Mouse (Mus musculus): ENCODE results near the gene Gdpgp1.

Gene Gdpgp1

DNA sequence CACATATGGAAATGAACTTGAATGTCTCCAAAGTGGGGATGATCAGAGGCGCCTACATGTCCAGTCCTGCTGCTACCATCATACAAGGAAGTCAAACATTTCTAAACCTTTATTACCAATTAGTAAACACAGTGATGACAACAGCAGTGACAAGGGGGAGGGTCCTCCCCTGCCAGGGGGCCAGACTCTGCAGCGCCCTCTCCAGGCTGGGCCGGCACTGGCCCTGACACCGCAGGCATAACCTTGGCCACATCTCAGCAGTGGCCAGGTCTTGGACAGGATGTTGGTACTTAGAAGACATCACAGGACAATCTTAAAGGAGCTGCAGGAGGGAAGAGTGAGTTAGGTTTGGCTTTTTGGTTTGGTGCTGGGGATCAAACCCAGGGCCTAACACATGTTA, 5.6 kb upstream of the Gdpgp1 start:
- DNase-seq, result no peak

DNA sequence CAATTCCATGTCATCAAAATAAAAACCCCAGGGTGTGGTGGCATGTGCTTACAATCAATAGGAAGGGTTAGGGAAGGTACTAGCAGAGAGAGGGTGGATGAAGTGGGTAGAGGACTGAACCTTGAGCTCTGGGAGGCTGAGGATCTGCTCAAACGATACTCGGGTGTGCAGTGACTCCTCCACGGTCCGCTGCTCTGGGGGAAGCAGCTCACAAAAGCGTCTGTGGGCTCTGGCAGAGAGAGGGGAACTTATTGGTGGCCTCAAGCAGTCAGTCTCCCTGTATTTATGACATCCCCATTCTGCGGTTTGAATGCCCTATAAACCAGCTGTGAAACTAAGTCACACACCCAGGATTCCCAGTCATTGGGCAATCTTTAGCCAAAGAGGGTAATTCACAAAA, 2.5 kb upstream of the Gdpgp1 start:
- DNase-seq, result no peak

DNA sequence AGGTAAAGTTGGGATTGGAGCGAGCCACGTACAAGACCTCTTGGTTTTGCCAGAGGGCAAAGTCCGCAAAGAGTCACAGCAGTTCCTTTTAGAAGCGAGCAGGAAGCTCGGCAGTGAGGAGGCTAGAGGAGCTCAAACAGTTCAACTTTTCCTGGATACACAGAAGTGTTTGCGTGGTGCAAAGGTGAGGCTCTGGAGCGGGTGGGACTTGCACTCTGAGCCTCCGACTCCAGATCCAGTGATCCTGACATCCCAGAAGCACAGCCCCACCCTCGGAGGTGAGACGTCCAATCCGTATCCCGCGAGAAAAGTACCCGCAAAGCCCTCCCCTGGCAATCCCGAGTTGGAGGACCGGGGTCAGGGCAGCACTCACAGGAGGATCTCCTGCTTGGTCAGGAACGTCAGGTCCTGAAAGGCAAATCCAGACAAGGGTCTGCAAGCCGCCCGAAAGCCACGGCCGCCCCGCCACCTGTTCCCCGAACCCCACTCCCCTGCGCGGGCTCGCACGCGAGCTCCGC, 635 bp upstream of the Gdpgp1 start:
- no peak for DNase-seq

DNA sequence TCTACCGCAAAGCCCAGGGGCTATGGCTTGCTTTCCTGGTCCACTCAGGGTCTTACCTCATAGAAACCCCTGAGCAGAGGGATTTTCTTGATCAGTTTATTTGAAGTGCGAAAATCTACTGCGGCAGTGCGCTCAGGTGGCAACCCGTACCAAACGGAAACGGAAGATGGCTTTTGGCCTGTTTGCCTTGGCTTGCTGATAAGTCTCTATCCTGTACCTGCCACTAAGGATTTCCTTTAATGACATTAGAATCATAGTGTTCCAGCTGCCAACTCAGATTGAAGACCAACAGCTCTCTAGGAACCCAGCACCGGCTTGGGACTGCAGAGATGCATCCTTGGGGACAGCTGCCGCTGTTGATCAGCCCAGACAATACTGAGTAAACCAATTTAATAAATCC, 1.1 kb downstream of the Gdpgp1 start:
- DNase-seq, result no peak

DNA sequence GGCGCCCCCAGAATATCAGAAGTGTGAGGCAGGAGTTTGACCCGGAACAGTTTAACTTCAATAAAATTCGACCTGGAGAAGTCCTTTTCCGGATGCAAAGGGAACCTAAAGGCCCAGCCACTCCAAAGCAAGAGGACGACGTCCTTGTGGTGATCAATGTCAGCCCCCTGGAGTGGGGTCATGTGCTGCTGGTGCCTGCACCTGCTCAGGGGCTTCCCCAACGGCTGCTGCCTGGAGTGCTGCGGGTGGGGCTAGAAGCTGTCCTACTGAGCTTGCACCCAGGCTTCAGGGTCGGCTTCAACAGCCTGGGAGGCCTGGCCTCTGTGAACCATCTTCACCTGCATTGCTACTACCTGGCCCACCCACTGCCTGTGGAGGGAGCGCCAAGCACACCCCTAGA, 5.9 kb downstream of the Gdpgp1 start:
- DNase-seq, result no peak

DNA sequence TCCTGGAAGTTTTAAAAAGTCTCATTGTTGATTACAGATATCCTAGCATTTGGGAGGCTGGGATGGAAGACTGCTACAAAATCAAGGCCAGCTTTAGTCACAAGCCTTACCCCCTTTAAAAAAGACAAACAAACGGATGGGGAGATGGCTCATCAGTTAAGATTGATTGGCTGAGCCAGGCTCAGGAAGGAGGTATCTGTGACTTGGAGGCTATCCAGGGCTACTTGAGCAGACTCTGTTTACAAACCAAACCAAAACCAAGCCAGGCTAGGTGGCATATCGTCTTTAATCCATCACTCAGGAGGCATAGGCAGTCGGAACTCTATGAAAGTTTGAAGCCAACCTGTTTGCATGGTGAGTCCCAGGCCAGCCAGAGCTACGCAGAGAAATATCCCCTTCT, 9.0 kb downstream of the Gdpgp1 start:
- no peak for DNase-seq

DNA sequence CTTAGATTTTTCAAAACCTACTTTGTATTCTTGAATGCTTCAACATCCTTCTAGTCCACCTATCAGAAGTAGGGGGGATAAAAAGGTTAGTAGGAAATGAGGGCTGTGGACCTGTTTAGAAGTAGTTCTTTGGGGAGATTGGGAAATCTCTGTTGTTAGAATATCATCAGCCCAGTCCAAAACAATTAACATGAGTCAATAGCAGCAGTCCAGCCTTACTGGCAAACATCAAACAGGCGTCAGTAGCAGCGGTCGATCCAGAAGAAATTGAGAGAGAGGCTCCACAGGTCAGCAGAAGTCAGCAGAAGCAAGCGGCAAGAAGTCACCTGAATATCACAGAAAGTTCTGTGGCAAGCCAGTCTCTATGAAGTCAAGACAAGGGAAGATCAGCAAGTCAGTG, 12.2 kb downstream of the Gdpgp1 start:
- peak; percentile 21 for DNase-seq

DNA sequence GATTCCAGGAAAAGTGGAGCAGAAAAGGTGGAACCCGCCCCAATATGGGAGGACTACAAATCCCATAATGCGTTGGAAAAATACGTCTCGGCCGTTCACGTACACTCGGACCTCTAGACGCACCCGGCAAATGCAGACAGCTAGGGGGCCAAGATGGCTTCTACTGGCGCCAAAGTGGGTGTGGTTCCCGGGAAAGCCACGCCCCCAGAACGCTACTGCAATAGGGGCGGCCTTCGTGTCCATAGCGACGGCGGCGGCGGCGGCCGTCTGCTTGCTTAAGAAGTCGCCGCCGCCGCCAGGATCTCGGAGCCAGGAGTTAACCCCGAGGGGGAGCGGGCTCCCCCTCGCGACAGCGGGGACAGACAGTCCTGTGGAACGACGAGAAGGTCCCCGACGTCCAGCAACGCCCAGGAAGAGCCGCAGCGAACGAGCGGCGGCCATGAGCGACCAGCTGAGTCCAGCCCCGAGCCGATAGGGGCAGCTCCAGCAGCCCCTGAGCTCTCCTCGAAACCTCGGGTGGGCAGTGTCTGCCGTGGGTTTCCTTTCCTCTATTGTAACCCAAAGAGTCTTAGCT, 13.6 kb downstream of the Gdpgp1 start, which contains the start of gene Ttll13:
Ttll13 (plus strand) TSS at position 229 of the 574 bp plus-strand sequence.
- peak; percentile 98 for DNase-seq

DNA sequence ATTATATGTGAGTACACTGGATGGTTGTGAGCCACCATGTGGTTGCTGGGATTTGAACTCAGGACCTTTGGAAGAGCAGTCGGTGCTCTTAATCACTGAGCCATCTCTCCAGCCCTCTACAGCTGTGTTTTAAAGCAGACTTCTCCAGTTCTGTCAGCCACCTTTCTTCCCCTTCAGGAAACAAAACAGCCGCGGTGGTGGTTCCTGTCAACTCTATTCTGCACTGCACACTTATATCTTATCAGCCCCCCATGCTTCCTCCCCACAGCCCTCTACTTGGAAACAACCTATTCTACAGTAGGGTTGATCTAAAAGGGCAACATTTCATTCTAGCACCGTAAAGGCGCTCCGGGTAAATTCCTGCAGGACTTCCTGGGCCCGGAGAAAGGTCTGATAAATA, 14.2 kb downstream of the Gdpgp1 start:
- DNase-seq, result no peak

DNA sequence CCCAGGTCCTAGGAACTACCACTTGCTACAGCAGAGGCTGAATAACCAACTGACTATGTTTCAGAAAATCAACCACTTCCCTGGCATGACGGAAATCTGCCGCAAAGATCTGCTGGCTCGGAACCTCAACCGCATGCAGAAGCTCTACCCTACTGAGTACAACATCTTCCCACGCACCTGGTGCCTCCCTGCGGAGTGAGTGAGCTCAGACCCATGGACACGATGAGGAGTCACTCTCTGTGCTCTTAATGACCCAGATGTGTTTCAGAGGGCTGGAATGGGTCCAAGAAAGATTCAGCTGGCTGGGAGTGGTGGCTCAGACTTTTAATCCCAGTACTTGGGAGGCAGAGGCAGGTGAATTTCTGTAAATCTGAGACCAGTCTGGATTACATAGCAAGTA, 19.8 kb downstream of the Gdpgp1 start:
- DNase-seq, result no peak

DNA sequence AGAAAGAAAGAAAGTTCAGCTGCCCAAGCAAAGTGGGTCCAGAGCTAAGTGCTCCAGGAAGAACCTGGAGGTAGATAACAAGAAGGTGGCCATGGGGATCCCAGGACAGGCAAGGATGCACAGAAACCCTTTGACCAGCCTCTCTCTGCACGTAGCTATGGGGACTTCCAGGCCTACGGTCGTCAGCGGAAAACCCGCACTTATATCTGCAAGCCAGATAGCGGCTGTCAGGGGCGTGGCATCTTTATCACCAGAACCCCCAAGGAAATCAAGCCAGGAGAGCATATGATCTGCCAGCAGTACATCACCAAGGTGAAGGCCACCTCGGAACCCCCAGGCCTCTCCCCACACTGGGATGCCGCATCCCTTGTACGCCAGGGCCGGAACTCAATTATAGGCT, 20.2 kb downstream of the Gdpgp1 start:
- no peak for DNase-seq

DNA sequence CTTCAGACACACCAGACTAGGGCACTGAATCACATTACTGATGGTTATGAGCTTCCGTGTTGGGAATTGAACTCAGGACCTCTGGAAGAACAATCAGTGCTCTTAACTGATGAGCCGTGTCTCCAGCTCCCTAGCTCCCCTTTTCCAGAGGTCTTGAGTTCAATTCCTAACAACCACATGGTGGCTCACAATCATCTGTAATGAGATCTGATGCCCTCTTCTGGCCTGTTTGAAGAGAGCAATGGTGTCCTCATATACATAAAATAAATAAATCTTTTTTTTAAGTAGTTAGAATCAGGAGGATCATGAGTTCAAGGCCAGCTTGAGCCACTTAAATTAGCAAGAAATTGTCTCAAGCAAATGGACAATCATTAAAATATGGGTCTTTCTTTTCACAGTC, 23.3 kb downstream of the Gdpgp1 start:
- no peak for DNase-seq

DNA sequence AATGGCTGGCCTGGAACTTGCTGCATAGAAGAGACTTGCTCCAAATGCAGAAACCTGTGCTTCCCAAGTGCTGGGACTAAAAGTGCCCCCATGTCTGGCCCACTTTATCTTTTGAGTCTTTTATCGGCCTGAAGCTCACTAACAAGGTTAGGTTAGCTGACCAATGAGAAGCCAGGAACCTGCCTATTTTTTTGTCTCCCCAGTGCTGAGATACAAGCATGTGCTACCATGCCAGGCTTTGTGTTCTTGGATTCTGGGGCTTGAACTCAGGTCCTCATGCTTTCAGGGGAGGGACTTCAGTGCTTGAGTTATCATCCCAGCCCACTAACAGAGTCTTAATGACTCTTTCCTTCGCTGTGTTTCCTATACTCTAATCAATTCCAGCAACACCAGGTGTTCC, 25.0 kb downstream of the Gdpgp1 start:
- no peak for DNase-seq

DNA sequence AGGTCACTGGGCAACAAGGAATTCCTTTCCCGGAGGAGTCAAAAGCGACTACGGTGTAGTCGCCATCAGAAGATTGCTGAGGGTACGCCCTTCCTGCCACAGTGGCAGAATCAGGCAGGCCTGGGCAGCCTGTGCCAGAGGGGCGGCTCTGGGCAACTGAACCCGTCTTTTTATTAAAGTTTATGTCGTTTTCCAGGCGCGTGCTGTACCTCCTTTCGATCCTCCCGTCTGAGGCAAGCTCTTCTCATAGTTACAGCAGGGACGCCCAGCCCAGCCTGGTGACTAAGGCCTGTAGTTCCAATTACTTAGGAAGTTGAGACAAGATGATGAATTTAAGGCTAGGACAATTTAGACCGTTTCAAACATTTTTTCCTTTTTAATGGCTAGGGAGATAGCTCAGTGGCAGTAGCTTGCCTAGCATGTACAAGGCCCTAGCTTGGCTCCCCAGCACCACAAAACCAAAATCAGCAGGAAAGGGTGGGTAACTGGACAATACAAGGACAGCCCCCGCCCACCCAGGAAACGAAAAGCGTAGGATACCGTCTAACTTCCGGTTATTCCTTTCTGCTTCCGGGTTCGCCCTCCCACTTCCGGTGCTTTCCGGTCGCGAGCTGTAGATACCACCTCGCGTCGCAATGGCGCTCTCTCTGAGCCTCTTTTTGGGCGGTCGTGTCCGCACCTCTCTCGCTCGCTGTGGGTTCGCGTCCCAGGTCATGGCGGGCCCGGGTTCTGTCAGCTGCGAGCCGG, 28.1 kb downstream of the Gdpgp1 start, which contains the start of gene Ngrn:
Ngrn (plus strand) TSS at position 591 of the 747 bp plus-strand sequence.
- peak; percentile 81 for DNase-seq

DNA sequence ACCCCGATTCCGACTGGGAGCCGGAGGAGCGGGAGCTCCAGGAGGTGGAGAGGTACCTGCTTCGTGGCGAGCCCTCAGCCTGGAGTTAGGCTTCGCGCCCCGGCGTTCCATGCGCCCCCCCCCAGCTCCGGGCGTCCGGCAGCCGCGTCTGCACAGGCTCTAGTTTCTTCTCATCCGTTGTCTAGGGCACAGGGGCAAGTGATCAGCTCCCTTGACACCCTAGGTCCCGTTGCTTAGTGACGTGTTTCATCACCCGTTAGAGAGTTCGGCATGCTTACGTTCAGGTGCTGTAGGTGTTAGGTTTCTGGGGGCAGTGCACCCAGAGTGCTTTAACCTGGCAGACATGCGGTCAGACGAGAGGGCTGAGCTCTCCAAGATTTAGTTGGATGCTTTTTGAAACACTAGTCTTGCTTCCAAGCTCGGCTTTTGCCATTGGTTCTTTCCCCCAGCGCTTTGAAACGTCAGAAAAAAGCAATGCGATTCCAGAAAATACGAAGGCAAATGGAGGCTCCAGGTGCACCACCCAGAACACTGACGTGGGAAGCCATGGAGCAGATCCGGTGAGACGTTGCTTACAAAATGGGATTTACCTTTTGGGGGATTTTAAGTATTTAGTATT, 28.8 kb downstream of the Gdpgp1 start:
- no peak for DNase-seq

DNA sequence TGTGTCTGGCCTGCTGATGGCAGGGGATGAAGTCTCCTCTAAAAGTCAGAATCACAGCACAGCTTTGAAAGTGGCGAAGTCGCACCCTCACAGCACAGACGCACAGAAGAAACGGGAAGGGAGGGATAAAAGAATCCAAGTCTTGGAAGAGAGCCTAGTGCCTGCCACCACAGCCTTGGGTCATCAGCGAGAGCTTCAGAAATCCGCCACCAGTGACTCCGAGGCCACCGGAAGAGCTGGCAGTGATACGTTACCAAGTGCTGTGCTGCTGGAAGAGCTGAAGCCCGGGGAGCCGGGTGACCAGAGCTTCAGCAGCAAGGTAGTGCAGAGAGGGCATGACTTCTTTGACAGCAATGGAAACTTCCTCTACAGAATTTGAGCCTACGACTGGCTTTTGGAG, 31.9 kb downstream of the Gdpgp1 start:
- no peak for DNase-seq

DNA sequence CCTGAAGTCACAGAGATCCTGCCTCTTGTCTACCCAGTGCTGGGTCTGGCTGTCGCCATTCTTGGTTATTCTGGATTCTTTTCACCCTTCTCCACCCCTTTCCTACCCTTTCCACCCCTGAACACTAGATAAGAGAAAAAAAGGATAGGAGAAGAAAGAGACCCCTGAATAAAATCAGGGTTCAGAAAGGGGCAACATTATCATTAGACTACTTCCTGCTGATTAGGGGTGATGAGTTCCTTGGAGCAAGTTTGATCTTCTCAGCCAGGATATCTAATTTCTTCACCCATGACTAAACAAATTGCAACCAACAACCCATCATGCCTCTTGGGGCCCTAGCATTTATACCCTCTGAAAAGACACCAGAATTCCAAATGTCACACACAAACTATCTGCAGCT, 35.1 kb downstream of the Gdpgp1 start:
- DNase-seq, result no peak

DNA sequence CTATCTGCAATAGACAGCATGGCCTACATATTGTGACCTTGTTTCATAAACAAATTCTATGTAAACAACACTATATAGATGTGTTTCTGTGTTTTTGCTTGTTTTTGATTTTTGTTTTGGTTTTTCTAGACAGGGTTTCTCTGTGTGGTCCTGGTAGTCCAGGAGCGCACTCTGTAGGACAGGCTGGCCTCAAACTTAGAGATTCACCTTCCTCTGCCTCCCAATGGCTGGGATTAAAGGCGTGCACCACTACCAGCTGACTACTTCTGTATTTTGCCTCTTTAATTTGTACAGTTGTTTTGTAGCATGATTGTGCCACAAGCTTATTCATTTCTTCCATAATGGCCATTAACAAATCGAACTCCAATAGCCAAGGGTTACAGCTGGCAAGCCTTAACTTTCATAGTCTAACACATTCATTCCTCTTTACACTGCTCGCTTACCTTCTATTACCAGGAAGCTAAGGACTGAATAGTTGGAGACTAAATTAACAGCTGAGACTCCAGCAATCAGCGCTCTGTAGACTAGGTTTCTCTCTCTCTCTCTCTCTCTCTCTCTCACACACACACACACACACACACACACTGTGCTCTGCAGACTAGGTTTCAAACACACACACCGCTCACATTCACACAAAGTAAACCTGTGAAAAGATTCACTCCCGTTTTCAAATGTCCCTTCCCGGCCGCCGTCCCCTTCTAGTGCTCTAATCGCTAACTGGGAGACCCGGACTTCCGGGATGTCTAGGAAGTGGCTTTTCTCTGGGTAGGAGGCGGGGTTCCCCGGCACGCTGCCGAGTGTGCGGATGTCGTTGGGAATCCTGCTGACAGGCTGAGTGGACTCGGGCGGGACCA, 36.5 kb downstream of the Gdpgp1 start, which contains the start of gene Vps33b:
Vps33b (plus strand) TSS at position 753 of the 854 bp plus-strand sequence.
- DNase-seq, result peak; percentile 95

DNA sequence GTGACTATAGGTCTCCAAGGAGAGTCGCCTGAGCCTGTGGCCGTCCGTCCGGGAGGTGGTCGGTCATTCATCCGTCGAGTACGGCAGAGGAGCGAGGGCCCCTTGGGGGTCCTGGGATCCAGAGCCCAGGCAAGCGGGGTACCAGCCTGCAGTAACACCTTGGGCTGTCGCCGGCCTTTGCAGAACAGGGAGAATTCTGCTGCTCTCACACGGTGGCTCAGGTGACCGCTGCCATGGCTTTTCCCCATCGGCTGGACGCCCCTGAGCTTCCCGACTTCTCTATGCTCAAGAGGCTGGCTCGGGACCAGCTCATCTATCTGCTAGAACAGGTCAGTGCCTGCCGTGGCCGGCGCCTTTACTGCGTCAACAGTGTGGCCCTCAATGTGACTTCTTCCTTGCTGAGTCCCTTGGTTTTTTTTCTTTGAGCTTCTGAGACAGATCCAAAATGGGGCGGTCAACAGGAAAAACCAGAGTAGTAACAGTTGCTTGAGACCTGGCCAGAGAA, 37.1 kb downstream of the Gdpgp1 start:
- peak; percentile 68 for DNase-seq

DNA sequence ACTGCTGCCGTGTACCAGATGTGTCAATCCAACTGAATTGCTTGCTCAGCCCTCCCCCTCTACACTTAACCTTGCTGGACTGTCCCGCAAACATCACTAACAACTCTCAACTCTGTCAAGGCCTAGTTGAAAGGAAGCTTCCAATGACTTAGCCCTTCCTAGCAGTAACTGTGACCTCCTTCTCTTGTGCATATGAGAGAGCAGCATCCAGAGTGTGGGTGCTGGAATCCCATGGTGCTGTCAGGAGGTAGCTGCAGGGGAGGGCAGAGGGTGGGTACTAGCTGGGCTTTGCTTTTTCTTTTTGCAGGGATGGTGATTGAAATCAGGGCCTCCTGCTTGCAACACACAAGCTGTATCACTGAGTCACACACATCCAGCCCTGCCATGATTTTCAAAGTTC, 40.8 kb downstream of the Gdpgp1 start:
- DNase-seq, result no peak

DNA sequence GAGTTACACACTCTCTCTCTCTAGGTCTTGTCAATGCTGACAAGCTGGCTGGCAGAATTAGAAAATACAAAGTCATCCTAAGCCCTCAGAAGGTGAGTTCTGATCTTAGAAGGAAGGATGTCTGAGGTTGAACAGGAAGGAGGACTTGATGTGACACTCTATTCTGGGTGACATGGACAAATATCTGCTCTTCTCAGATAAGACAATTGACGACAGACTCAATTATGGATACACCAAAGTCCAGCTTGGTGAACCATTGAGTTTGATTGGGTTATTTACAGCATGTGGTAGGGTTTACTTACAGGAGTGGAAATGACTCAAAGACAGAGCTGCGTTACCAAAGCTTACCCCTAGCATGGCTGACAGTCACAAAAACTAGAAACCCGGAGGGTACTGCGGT, 43.7 kb downstream of the Gdpgp1 start:
- no peak for DNase-seq

DNA sequence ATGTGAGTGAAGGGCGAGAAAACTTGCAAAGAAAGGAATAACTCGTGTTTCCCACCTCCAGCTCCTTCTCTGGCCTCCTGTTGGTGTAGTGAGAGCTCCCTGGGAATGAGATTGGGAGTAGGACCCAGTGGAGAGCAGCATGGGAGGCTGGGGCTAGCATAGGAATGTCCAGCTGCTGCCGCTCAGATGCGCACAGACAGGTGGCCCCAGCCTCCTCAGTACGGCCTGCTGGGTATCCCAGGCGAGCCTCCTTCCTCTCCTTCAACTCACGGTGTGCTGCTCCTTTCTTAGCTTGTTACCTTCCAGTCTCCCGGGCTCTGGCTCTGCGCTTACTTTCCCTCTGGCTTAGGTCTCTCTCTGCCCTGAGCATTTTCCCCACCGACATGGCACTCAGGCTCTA, 47.4 kb downstream of the Gdpgp1 start:
- no peak for DNase-seq

DNA sequence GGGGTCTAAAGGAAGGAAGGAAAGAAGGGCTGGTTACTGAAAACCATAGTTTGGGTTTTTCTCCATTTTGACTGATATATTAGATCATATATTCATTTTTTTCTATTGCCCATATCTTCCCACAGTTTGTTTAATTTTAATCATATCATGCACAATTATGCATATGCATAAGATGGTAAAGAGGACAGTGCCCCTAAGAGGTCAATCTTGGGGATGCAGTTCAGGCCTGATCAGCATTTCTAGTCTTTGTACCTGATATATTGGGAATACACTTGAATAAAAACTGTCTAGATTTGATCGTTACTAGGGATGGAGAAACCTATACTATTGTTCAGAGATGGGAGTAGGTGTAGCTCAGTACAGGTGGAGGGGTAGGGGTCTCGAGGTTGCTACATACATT, 48.3 kb downstream of the Gdpgp1 start:
- no peak for DNase-seq

Data from cerebellum, adult 11-12 months (tissue).